In genomic region chr5:106327592-106328150, GRCm38 (mm10) we compare ENCODE assay signal across 11 mouse cellular contexts.
"Had no signal": no experiment of that assay in that cellular context is flagged by ENCODE, and none has a peak within 500 bp of the region (broad histone marks: within the 10 kb centered on the region; RNA-seq: fewer than 3 reads in every experiment).

No protein-coding gene starts in this region.

- H3K4me3 ChIP-seq: limb, embryonic 12.5 days; liver, embryonic 13.5 days; myocyte; neural tube, embryonic 15.5 days had no signal

- H3K4me1 ChIP-seq: limb, embryonic 12.5 days; liver, embryonic 13.5 days; neural tube, embryonic 15.5 days had no signal

- H3K27me3 ChIP-seq: liver, embryonic 13.5 days; neural tube, embryonic 15.5 days had no signal

- H3K27ac ChIP-seq: kidney, postnatal 0 days; limb, embryonic 12.5 days; liver, embryonic 13.5 days; neural tube, embryonic 15.5 days; stomach, postnatal 0 days had no signal

- ATAC-seq: liver, postnatal 0 days had no signal

- H3K9me3 ChIP-seq: limb, embryonic 12.5 days; liver, embryonic 13.5 days; neural tube, embryonic 15.5 days had no signal

- H3K36me3 ChIP-seq: limb, embryonic 12.5 days; liver, embryonic 13.5 days; neural tube, embryonic 15.5 days had no signal

- H3K9ac ChIP-seq: limb, embryonic 12.5 days; liver, embryonic 13.5 days; liver, postnatal 0 days; neural tube, embryonic 15.5 days had no signal

- H3K4me2 ChIP-seq: limb, embryonic 12.5 days; liver, embryonic 13.5 days; neural tube, embryonic 15.5 days had no signal

- DNase-seq: kidney, adult 9 months; kidney, postnatal 36 days; liver; liver, embryonic 13.5 days; liver, postnatal 0 days; thymus, postnatal 4 days had no signal
